Mouse (Mus musculus) cerebellum, adult 2 months (tissue): ENCODE data around the gene Abcg1.

ENCODE experiments used
- CTCF ChIP-seq: fragments of 200-500 bp; IDR thresholded peaks from 2 replicates; pipeline ENCODE4 v1.5.1; 2011; ENCODE audit warnings: low read depth, mild to moderate bottlenecking, control low read depth, low read length, moderate library complexity, borderline replicate concordance; ENCODE audit not compliant: insufficient read depth
- POLR2A ChIP-seq: fragments of 200-500 bp; IDR thresholded peaks from 2 replicates; pipeline ENCODE4 v1.6.1; 2011; ENCODE audit warnings: low read length, control low read depth, borderline replicate concordance; ENCODE audit not compliant: insufficient read depth

DNA sequence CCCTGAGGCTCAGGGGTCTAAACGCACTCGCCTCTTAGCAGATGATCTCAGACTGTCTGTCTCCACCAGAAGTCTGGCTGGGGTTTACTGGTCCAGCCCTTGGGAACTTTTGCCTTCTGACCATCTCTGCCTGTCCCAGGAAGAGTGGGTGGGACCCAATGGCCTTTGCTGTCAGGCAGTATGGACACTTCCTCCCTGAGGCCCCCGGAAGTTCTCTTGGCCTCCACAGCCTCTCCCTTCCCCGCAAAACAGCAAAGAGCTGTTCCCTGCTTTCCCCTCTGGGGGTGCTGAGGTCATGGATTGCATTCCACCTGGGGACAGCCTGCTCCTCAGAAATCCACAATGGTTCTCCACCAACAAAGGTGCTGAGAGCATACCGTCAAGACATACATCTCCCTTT, 31.2 kb downstream of the Abcg1 start:
- no peak for TF ChIP-seq POLR2A
- TF ChIP-seq CTCF, result no peak; the same call in 1 of the 2 replicates
